Mouse (Mus musculus): ENCODE results near the gene Dkkl1.

Gene Dkkl1

GRCm38 (mm10) chr7:45229046-45229445 lies 17.1 kb upstream of the Dkkl1 start:
- no peak for DNase-seq

GRCm38 (mm10) chr7:45228548-45228947 lies 16.6 kb upstream of the Dkkl1 start:
- DNase-seq, result no peak

GRCm38 (mm10) chr7:45226421-45226820 lies 14.5 kb upstream of the Dkkl1 start:
- DNase-seq, result no peak

- DNase-seq, result no peak
These were observed 12.9 kb upstream of the Dkkl1 start for GRCm38 (mm10) chr7:45224826-45225225.

GRCm38 (mm10) chr7:45221680-45222079 lies 9.7 kb upstream of the Dkkl1 start:
- DNase-seq, result no peak

GRCm38 (mm10) chr7:45216442-45217183 lies 4.7 kb upstream of the Dkkl1 start:
- DNase-seq, result peak; percentile 88

GRCm38 (mm10) chr7:45215673-45216441 lies 3.9 kb upstream of the Dkkl1 start, which contains the start of gene Tead2:
TSS of gene Tead2 (plus strand) at chr7:45215753.
- peak; percentile 72 for DNase-seq

- DNase-seq, result no peak
These were observed 1.8 kb upstream of the Dkkl1 start for GRCm38 (mm10) chr7:45213708-45214107.

GRCm38 (mm10) chr7:45212356-45212755 lies 409 bp upstream of the Dkkl1 start:
- DNase-seq, result no peak

GRCm38 (mm10) chr7:45211070-45211469 lies 877 bp downstream of the Dkkl1 start:
- no peak for DNase-seq

- no peak for DNase-seq
These were observed 3.7 kb downstream of the Dkkl1 start for GRCm38 (mm10) chr7:45208260-45208659.

- peak; percentile 94 for DNase-seq
These were observed 7.4 kb downstream of the Dkkl1 start, which contains the start of gene Ccdc155 for GRCm38 (mm10) chr7:45204380-45205143. TSS of gene Ccdc155 (minus strand) at chr7:45204892.

- DNase-seq, result no peak
These were observed 9.3 kb downstream of the Dkkl1 start for GRCm38 (mm10) chr7:45202654-45203053.

GRCm38 (mm10) chr7:45198961-45199360 lies 13.0 kb downstream of the Dkkl1 start:
- DNase-seq, result no peak

GRCm38 (mm10) chr7:45198435-45198834 lies 13.5 kb downstream of the Dkkl1 start:
- DNase-seq, result peak; percentile 84

GRCm38 (mm10) chr7:45196994-45197393 lies 15.0 kb downstream of the Dkkl1 start:
- no peak for DNase-seq

GRCm38 (mm10) chr7:45196176-45196535 lies 15.8 kb downstream of the Dkkl1 start:
- no peak for DNase-seq

- no peak for DNase-seq
These were observed 16.4 kb downstream of the Dkkl1 start for GRCm38 (mm10) chr7:45195341-45196175.

GRCm38 (mm10) chr7:45193871-45194785 lies 17.8 kb downstream of the Dkkl1 start:
- no peak for DNase-seq

- no peak for DNase-seq
These were observed 18.5 kb downstream of the Dkkl1 start for GRCm38 (mm10) chr7:45193406-45193805.

- no peak for DNase-seq
These were observed 19.2 kb downstream of the Dkkl1 start for GRCm38 (mm10) chr7:45192585-45193310.

Data from kidney, postnatal 14 days (tissue).